Mouse (Mus musculus) limb, embryonic 14.5 days (tissue): ENCODE results near the gene Rab3d. TPM values are rescaled to one million over a fixed set of nuclear protein-coding genes. Genes with fewer than 3 reads are reported as not detected.

Source experiments
- ATAC-seq: fragments of 200-750 bp; cut with Nextera tagmentation; 2 replicates; pipeline ENCODE4 v1.8.0; 2017; ENCODE audit warnings: low read depth, moderate number of reproducible peaks, moderate TSS enrichment; ENCODE audit not compliant: low FRiP score
- DNase-seq: peaks from one replicate; pipeline ENCODE4 v3.0.0-alpha.2; 2015; ENCODE audit warnings: low spot score
- H3K27ac ChIP-seq: fragments of 300-500 bp; sonication (generic); replicated peaks from 2 replicates; pipeline ENCODE4 v1.5.1; 2014; ENCODE audit warnings: low read depth, mild to moderate bottlenecking, low read length, moderate library complexity, mixed read lengths
- H3K27me3 ChIP-seq: fragments of 300-500 bp; sonication (generic); 2 replicates; pipeline ENCODE4 v1.6.1; 2014; ENCODE audit warnings: low read length, mixed read lengths; ENCODE audit not compliant: control insufficient read depth, insufficient read depth
- H3K36me3 ChIP-seq: fragments of 300-500 bp; sonication (generic); 2 replicates; pipeline ENCODE4 v1.6.1; 2014; ENCODE audit warnings: mild to moderate bottlenecking, low read length, moderate library complexity, mixed read lengths; ENCODE audit not compliant: control insufficient read depth, insufficient read depth
- H3K4me1 ChIP-seq: fragments of 300-500 bp; sonication (generic); 2 replicates; pipeline ENCODE4 v1.6.1; 2014; ENCODE audit warnings: antibody characterized with exemption, low read length, mixed read lengths; ENCODE audit not compliant: control insufficient read depth, insufficient read depth
- H3K4me2 ChIP-seq: fragments of 300-500 bp; sonication (generic); replicated peaks from 2 replicates; pipeline ENCODE4 v1.6.1; 2014; ENCODE audit warnings: low read depth, mild to moderate bottlenecking, low read length, moderate library complexity; ENCODE audit not compliant: severe bottlenecking
- H3K4me3 ChIP-seq: fragments of 300-500 bp; sonication (generic); replicated peaks from 2 replicates; pipeline ENCODE4 v1.5.1; 2014; ENCODE audit warnings: low read length
- H3K9ac ChIP-seq: fragments of 300-500 bp; sonication (generic); 2 replicates; pipeline ENCODE4 v1.6.1; 2014; ENCODE audit warnings: mild to moderate bottlenecking, low read depth, low read length, moderate library complexity; ENCODE audit not compliant: severe bottlenecking
- H3K9me3 ChIP-seq: fragments of 300-500 bp; sonication (generic); 2 replicates; pipeline ENCODE4 v1.6.1; 2016; ENCODE audit warnings: low read length; ENCODE audit not compliant: control insufficient read depth
- POLR2A ChIP-seq: fragments of 200-500 bp; IDR thresholded peaks from 2 replicates; pipeline ENCODE4 v1.8.0; 2012; ENCODE audit warnings: inconsistent platforms, mild to moderate bottlenecking, moderate library complexity, borderline replicate concordance; ENCODE audit not compliant: insufficient read depth, insufficient read length; ENCODE audit errors: extremely low read depth
- WGBS: fragments of 180-500 bp; shearing (Covaris S2); extraction: QIAGEN DNeasy Blood & Tissue Kit; methylation state at CpG from one replicate; pipeline ENCODE4 v1.1.7; 2014; 5-methylcytosine and 5-hydroxymethylcytosine counted together
- polyA plus RNA-seq, 2 experiments: library from polyadenylated mRNA; depleted of rRNA in 1 of 2; stranded (reverse) in 1 of 2; unstranded in 1 of 2; fragments of >200 nt; fragmentation: Nextera tagmentation in 1 of 2; extraction: Ambion mirVana in 1 of 2; gene quantifications; 2 replicates each; pipeline versions ENCODE4 v1.2.1 to v1.2.3; 2012 to 2014

Gene Rab3d
- polyA plus RNA-seq, 2 experiments = 30.7 to 36.3 TPM

GRCm38 (mm10) chr9:21955225-21955569 lies 37.2 kb upstream of the Rab3d start:
- peaks cover 4% of the 10 kb centered on the region; the same call in 1 of the 2 replicates for H3K4me1 ChIP-seq
- WGBS = 3% methylated on average over 18 of the region's 18 CpGs
- H3K9ac ChIP-seq = peak overlapping the region; percentile 76; the same call in 1 of the 2 replicates
- H3K4me2 ChIP-seq = peak overlapping the region; percentile 61
- H3K27me3 ChIP-seq = peaks cover 10% of the 10 kb centered on the region
- TF ChIP-seq POLR2A = no peak
- no peak for DNase-seq
- ATAC-seq = peak; percentile 53
- peak overlapping the region; percentile 77 for H3K27ac ChIP-seq
- H3K36me3 ChIP-seq = 0 out of 2 replicates have a peak, but pooled peaks cover 5% of the 10 kb centered on the region
- no peaks in the 10 kb centered on the region for H3K9me3 ChIP-seq
- peak overlapping the region; percentile 70 for H3K4me3 ChIP-seq

DNA sequence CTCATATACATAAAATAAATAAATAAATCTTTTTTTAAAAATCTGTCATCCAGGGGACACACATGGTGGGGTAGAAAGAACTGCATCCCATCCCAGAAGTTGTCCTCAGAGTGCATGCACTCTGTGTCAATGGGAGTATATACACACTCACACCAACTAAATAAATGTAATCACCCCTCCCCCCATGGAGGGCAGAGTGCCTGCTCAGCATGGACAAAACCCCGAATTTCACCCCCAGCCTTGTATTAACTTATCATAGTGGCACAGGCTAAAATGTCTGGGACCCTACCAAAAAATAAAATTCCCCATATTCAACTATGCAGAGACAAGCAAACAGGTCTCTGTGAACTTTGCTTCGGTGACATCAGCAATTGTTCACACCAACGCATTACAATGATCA lies 36.6 kb upstream of the Rab3d start:
- DNase-seq (no peak), ATAC-seq (no peak)
- H3K27ac ChIP-seq = no peak overlapping the region
- H3K27me3 ChIP-seq = peaks cover 4% of the 10 kb centered on the region; the same call in 1 of the 2 replicates
- WGBS = 81% methylated on average over 3 of the region's 3 CpGs
- H3K4me3 ChIP-seq = no peak overlapping the region
- no peak overlapping the region for H3K9ac ChIP-seq
- H3K4me1 ChIP-seq = peaks cover 4% of the 10 kb centered on the region; the same call in 1 of the 2 replicates
- no peak for TF ChIP-seq POLR2A
- no peaks in the 10 kb centered on the region for H3K9me3 ChIP-seq
- H3K36me3 ChIP-seq = 0 out of 2 replicates have a peak, but pooled peaks cover 5% of the 10 kb centered on the region
- peak overlapping the region; percentile 61; the same call in 1 of the 2 replicates for H3K4me2 ChIP-seq

DNA sequence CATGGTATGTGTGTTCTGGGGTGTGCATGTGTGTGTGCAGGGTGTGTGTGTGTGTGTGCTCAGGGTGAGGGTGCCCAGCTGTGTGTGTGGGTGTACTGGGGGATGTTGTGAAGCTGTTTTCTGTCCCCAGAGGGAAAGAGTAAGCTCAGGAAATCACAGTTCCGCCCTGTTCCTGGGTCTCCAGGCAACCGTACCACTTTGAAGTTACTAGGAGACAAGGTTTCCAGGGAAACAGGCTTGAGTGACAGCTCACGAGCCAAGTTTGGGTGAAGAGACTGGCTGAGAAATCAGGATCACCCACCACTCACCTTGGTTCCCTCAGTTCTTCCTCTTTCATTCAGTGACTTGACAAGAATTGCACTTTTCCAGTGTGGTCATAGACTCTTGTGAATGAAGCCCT lies 35.6 kb upstream of the Rab3d start:
- Histone ChIP-seq H3K9me3 (no peaks in the 10 kb centered on the region), H3K27ac (no peak overlapping the region), H3K4me1 (peaks cover 4% of the 10 kb centered on the region; the same call in 1 of the 2 replicates), H3K27me3 (no peaks in the 10 kb centered on the region), H3K9ac (no peak overlapping the region), H3K4me3 (no peak overlapping the region), H3K4me2 (no peak overlapping the region), H3K36me3 (0 out of 2 replicates have a peak, but pooled peaks cover 4% of the 10 kb centered on the region)
- DNase-seq (no peak), ATAC-seq (no peak)
- no peak for TF ChIP-seq POLR2A
- WGBS = 16% methylated on average over 3 of the region's 3 CpGs

- H3K4me3 ChIP-seq = no peak overlapping the region
- no peak overlapping the region for H3K27ac ChIP-seq
- H3K27me3 ChIP-seq = no peaks in the 10 kb centered on the region
- whole genome bisulfite sequencing = 74% methylated on average over 3 of the region's 3 CpGs
- H3K9ac ChIP-seq = no peak overlapping the region
- no peaks in the 10 kb centered on the region for H3K9me3 ChIP-seq
- H3K4me2 ChIP-seq = no peak overlapping the region
- H3K4me1 ChIP-seq = peaks cover 4% of the 10 kb centered on the region; the same call in 1 of the 2 replicates
- H3K36me3 ChIP-seq = no peaks in the 10 kb centered on the region
- DNase-seq (no peak), ATAC-seq (no peak)
- TF ChIP-seq POLR2A = no peak
Observed at GRCm38 (mm10) chr9:21951977-21952376, 34.0 kb upstream of the Rab3d start.

DNA sequence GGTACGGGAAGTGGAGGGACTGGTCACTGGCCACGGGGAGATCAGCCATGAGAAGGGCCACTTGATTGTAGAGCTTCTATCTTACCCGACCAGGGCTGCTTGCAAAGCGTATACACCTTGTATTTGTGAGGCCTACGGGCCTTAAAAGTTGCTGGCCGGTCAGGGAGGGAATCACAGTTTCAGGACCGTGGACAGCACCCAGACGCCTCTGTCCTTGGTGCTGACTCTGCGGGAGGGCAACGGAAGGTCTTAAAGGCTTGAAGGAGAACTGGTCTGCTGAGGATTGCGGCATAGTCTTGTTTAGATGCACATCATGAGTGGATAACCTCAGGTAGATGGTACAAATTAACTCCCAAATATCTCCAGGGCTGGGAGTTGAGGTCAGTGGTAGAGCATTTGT lies 32.3 kb upstream of the Rab3d start:
- 15% methylated on average over 11 of the region's 11 CpGs for WGBS
- Histone ChIP-seq H3K4me1 (no peaks in the 10 kb centered on the region), H3K4me3 (no peak overlapping the region), H3K36me3 (no peaks in the 10 kb centered on the region), H3K27ac (no peak overlapping the region), H3K4me2 (no peak overlapping the region), H3K9me3 (no peaks in the 10 kb centered on the region), H3K9ac (no peak overlapping the region), H3K27me3 (no peaks in the 10 kb centered on the region)
- DNase-seq (peak; percentile 27), ATAC-seq (no peak)
- TF ChIP-seq POLR2A = no peak

DNA sequence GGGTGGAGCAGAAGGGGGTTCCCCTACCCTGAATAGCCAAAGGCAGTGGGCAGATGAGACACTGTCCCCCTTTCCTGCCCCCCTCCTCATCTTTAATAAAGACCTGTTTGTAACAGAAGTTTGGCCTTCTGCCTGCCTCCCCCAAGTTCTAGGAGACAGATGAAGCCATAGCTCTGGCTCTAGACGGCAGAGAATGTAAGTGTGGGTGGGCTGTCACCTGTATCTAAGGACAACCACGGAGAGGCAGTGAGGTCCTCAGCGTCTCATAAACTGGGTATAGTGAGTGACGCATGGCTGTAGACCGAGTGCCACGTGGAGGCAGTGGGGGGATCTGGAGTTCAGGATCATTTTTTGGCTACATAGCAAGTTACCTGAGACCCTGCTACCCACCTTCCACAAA lies 30.8 kb upstream of the Rab3d start:
- H3K27ac ChIP-seq = no peak overlapping the region
- no peak for TF ChIP-seq POLR2A
- no peak overlapping the region for H3K9ac ChIP-seq
- ATAC-seq (no peak), DNase-seq (no peak)
- H3K36me3 ChIP-seq = no peaks in the 10 kb centered on the region
- no peaks in the 10 kb centered on the region for H3K9me3 ChIP-seq
- no peaks in the 10 kb centered on the region for H3K27me3 ChIP-seq
- no peak overlapping the region for H3K4me3 ChIP-seq
- no peaks in the 10 kb centered on the region for H3K4me1 ChIP-seq
- 70% methylated on average over 6 of the region's 6 CpGs for WGBS
- H3K4me2 ChIP-seq = no peak overlapping the region
